Mouse (Mus musculus): ENCODE data around the gene Smarca2.

DNA sequence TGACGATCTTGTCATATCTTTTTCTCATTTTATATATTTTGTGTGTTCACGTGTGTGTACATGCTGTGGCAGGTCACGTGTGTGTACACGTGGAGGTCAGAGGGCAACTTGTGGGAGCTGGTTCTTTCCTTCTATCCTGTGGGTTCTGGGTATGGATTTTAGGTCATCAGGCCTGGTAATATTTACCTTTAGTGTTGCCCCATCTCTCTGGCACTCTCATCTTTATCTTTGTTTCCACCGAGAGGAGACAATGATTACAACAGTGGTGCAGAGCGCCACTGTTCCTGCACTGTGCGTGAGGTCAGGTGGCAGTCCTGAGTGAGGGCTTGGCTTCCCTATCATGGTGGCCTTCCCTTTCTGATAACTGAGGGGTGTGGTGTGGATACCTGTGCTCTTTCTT is 160.6 kb downstream of the Smarca2 start:
- TF ChIP-seq POLR2A (IDR thresholded peaks at IDR 0.05; ENCODE audit: insufficient read length, low read depth) (no peak), E2F4 (IDR thresholded peaks at IDR 0.05; ENCODE audit: insufficient read depth) (no peak), USF1 (IDR thresholded peaks at IDR 0.05; ENCODE audit: low read depth) (no peak), TCF12 (IDR thresholded peaks at IDR 0.05; ENCODE audit: insufficient read depth, poor library complexity, severe bottlenecking) (no peak), SRF (IDR thresholded peaks at IDR 0.05; ENCODE audit: control insufficient read depth, insufficient read length, low read depth) (no peak), REST (IDR thresholded peaks at IDR 0.05; ENCODE audit: insufficient read depth, insufficient read length) (no peak), MYOD1 (IDR thresholded peaks at IDR 0.05; ENCODE audit: control insufficient read depth in 1 of 3, insufficient read length in 2 of 3, low read depth in 2 of 3) (no peak), MAX (IDR thresholded peaks at IDR 0.05; ENCODE audit: low read depth) (no peak)

Data from myocyte (in vitro differentiated cells).